8 mouse cellular contexts compared by ENCODE assay signal in genomic region chr19:25343657-25344322, GRCm38 (mm10).
DNase-seq lines count a peak whose midpoint lies in the region; ATAC-seq and TF ChIP-seq lines count a peak whose summit lies in the region.

No protein-coding gene starts in this region.

- H3K9ac ChIP-seq in MEL (ENCODE audit: control insufficient read depth, low read depth, low read length, poor library complexity, severe bottlenecking) = peak overlapping the region; percentile 41
- no peak overlapping the region for H3K9ac ChIP-seq in forebrain, embryonic 13.5 days

- WGBS in forebrain, embryonic 13.5 days = 67% methylated on average over 16 of the region's 16 CpGs

- no peak overlapping the region for H3K4me2 ChIP-seq in forebrain, embryonic 13.5 days

- ATAC-seq in frontal cortex, adult (ENCODE audit: low TSS enrichment) = peak; percentile 65
- ATAC-seq in forebrain, embryonic 13.5 days = no peak

- H3K79me2 ChIP-seq in MEL (ENCODE audit: control insufficient read depth, insufficient read depth, low read length, poor library complexity) = no peaks in the 10 kb centered on the region

- TF ChIP-seq POLR2A in MEL (IDR thresholded peaks at IDR 0.05; ENCODE audit: control insufficient read depth in 1 of 2, insufficient read depth in 1 of 2, low read depth in 1 of 2, low read length in 2 of 2, poor library complexity in 1 of 2) = peak in 1 of 2 experiments; percentile 14; a peak in 1 of 4 replicates

- H3K27ac ChIP-seq in MEL (ENCODE audit: control insufficient read depth, low read depth, low read length) = peak overlapping the region; percentile 34
- H3K27ac ChIP-seq in forebrain, embryonic 13.5 days = no peak overlapping the region

- TF ChIP-seq EP300 in MEL (IDR thresholded peaks at IDR 0.05; ENCODE audit: low read depth in 1 of 2, low read length in 2 of 2) = peak; percentile 85 to 91

- peak overlapping the region; percentile 48 to 68 for H3K4me3 ChIP-seq in MEL (ENCODE audit: control insufficient read depth in 1 of 2, insufficient read depth in 1 of 2, low read depth in 2 of 2, low read length in 2 of 2)
- no peak overlapping the region for H3K4me3 ChIP-seq in forebrain, embryonic 13.5 days

- no peaks in the 10 kb centered on the region; a peak in 1 of 4 replicates for H3K27me3 ChIP-seq in MEL (ENCODE audit: control insufficient read depth in 1 of 2, insufficient read depth in 2 of 2, low read length in 2 of 2)
- H3K27me3 ChIP-seq in forebrain, embryonic 13.5 days = no peaks in the 10 kb centered on the region

- intact Hi-C loops in left cerebral cortex, postnatal 4 days (cut with DNase I) = loop anchor here (5.0 kb wide), 2 partner anchors 104 to 274 kb away; no protein-coding TSS in a partner anchor

- H3K9me3 ChIP-seq in MEL (replicated peaks; ENCODE audit: insufficient read depth, low read length) = no peaks in the 10 kb centered on the region
- H3K9me3 ChIP-seq in forebrain, embryonic 13.5 days (replicated peaks) = no peaks in the 10 kb centered on the region

- no peak for DNase-seq in frontal cortex, postnatal 25 days (ENCODE audit: low spot score in 2 of 2)
- peak; percentile 75 for DNase-seq in MEL (ENCODE audit: low read depth, low spot score)
- peak; percentile 94 for DNase-seq in heart, adult 11 months
- peak; percentile 43 for DNase-seq in left cerebral cortex, postnatal 4 days
- peak; percentile 57 for DNase-seq in ovary, postnatal 36 days (ENCODE audit: low spot score)
- no peak for DNase-seq in spleen, adult 18-20 months

- no peak for TF ChIP-seq RAD21 in MEL (IDR thresholded peaks at IDR 0.05; ENCODE audit: low read depth, low read length)

- peaks cover 0 to 19% of the 10 kb centered on the region in 2 experiments; a peak in 2 of 4 replicates for H3K36me3 ChIP-seq in MEL (ENCODE audit: control insufficient read depth in 1 of 2, insufficient read depth in 2 of 2, low read length in 2 of 2)
- no peaks in the 10 kb centered on the region for H3K36me3 ChIP-seq in forebrain, embryonic 13.5 days (ENCODE audit: poor library complexity, severe bottlenecking)

- TF ChIP-seq CTCF in MEL (IDR thresholded peaks at IDR 0.05 in 2 of 3, conservative IDR thresholded peaks at IDR 0.05 in 1 of 3; ENCODE audit: control insufficient read depth in 1 of 3, insufficient read depth in 1 of 3, low read depth in 2 of 3, low read length in 3 of 3, poor library complexity in 1 of 3, severe bottlenecking in 1 of 3) = no peak

- peaks cover 5 to 24% of the 10 kb centered on the region in 2 experiments for H3K4me1 ChIP-seq in MEL (ENCODE audit: control insufficient read depth in 1 of 2, insufficient read depth in 2 of 2, low read length in 2 of 2)
- peaks cover 15% of the 10 kb centered on the region for H3K4me1 ChIP-seq in forebrain, embryonic 13.5 days

TF ChIP-seq in MEL, 35 proteins besides CTCF, POLR2A, EP300 and RAD21:
- TF ChIP-seq MAFK (IDR thresholded peaks at IDR 0.05; ENCODE audit: borderline replicate concordance, low read depth, low read length) = peak; percentile 42; the same call in 1 of the 2 replicates
- TF ChIP-seq GABPA (IDR thresholded peaks at IDR 0.05; ENCODE audit: low read depth, low read length) = no peak
- TF ChIP-seq SIN3A (IDR thresholded peaks at IDR 0.05; ENCODE audit: low read length) = peak; percentile 52
- TF ChIP-seq MYB (IDR thresholded peaks at IDR 0.05; ENCODE audit: low read depth, low read length) = peak; percentile 61
- TF ChIP-seq ZC3H11A (IDR thresholded peaks at IDR 0.05; ENCODE audit: low read depth, low read length) = no peak
- TF ChIP-seq SMC3 (IDR thresholded peaks at IDR 0.05; ENCODE audit: low read depth, low read length) = no peak
- no peak for TF ChIP-seq POLR2AphosphoS2 (IDR thresholded peaks at IDR 0.05; ENCODE audit: low read length)
- TF ChIP-seq RCOR1 (IDR thresholded peaks at IDR 0.05; ENCODE audit: low read depth, low read length) = peak; percentile 69
- peak; percentile 82 for TF ChIP-seq TAL1 (IDR thresholded peaks at IDR 0.05; ENCODE audit: low read length)
- TF ChIP-seq TBP (IDR thresholded peaks at IDR 0.05; ENCODE audit: low read depth, low read length) = no peak
- no peak for TF ChIP-seq CHD1 (IDR thresholded peaks at IDR 0.05; ENCODE audit: low read depth, low read length)
- peak; percentile 88 for TF ChIP-seq GATA1 (IDR thresholded peaks at IDR 0.05; ENCODE audit: low read depth, low read length)
- no peak for TF ChIP-seq NELFE (IDR thresholded peaks at IDR 0.05; ENCODE audit: low read depth, low read length)
- TF ChIP-seq MAZ (IDR thresholded peaks at IDR 0.05; ENCODE audit: low read depth, low read length) = peak; percentile 76; the same call in 1 of the 2 replicates
- TF ChIP-seq ZKSCAN1 (IDR thresholded peaks at IDR 0.05; ENCODE audit: low read depth, low read length) = no peak
- TF ChIP-seq USF2 (IDR thresholded peaks at IDR 0.05; ENCODE audit: borderline replicate concordance in 1 of 2, insufficient read depth in 1 of 2, low read depth in 1 of 2, low read length in 2 of 2) = no peak
- TF ChIP-seq NRF1 (IDR thresholded peaks at IDR 0.05; ENCODE audit: insufficient read depth, low read depth, low read length, poor library complexity, severe bottlenecking) = peak; percentile 54; the same call in 1 of the 2 replicates
- TF ChIP-seq ZNF384 (IDR thresholded peaks at IDR 0.05; ENCODE audit: low read depth, low read length) = no peak
- no peak for TF ChIP-seq UBTF (IDR thresholded peaks at IDR 0.05; ENCODE audit: borderline replicate concordance, insufficient read depth, low read depth, low read length)
- TF ChIP-seq ETS1 (IDR thresholded peaks at IDR 0.05; ENCODE audit: low read depth, low read length) = peak; percentile 91
- peak; percentile 90 for TF ChIP-seq TCF12 (IDR thresholded peaks at IDR 0.05; ENCODE audit: low read depth, low read length)
- TF ChIP-seq ZMIZ1 (IDR thresholded peaks at IDR 0.05; ENCODE audit: low read depth, low read length) = peak; percentile 60; the same call in 1 of the 2 replicates
- TF ChIP-seq KAT2A (conservative IDR thresholded peaks at IDR 0.05; ENCODE audit: low read depth, low read length) = no peak
- no peak for TF ChIP-seq USF1 (IDR thresholded peaks at IDR 0.05; ENCODE audit: low read depth, low read length)
- no peak for TF ChIP-seq JUND (IDR thresholded peaks at IDR 0.05; ENCODE audit: low read depth, low read length)
- no peak for TF ChIP-seq MEF2A (IDR thresholded peaks at IDR 0.05; ENCODE audit: extremely low read depth, insufficient replicate concordance, low read depth, low read length, poor library complexity, severe bottlenecking)
- 0 out of 2 replicates have a peak, but pooled peaks have one; percentile 41 for TF ChIP-seq HCFC1 (IDR thresholded peaks at IDR 0.05; ENCODE audit: low read depth, low read length)
- TF ChIP-seq BHLHE40 (IDR thresholded peaks at IDR 0.05; ENCODE audit: borderline replicate concordance, low read depth, low read length) = peak; percentile 57; the same call in 1 of the 2 replicates

Comparison
In these comparisons a context has a peak if more than half of its experiments do, and no peak if none do; other contexts are left out.
1. DNase-seq: peak in MEL (single experiment), heart, adult 11 months (single experiment), left cerebral cortex, postnatal 4 days (single experiment) and ovary, postnatal 36 days (single experiment); none in frontal cortex, postnatal 25 days (0 of 2) and spleen, adult 18-20 months (0 of 2).